Mouse (Mus musculus) bone marrow, adult 2 months (tissue): ENCODE measurements at regions not wholly inside any gene's neighbourhood (a gene's known extent, or its start where the extent isn't known, plus 50 kb on each side); places are given as distances from the start of the nearest gene placed in this dataset.

Experiments used
- CTCF ChIP-seq: fragments of 200-500 bp; IDR thresholded peaks from 2 replicates; pipeline ENCODE4 v1.5.1; 2011; ENCODE audit warnings: low read length, control low read depth; ENCODE audit not compliant: control insufficient read depth, insufficient read depth
- POLR2A ChIP-seq: fragments of 200-500 bp; IDR thresholded peaks from 2 replicates; pipeline ENCODE4 v1.6.1; 2011; ENCODE audit warnings: low read depth, mild to moderate bottlenecking, control low read depth, low read length, borderline replicate concordance; ENCODE audit not compliant: control insufficient read depth

- TF ChIP-seq POLR2A (no peak), CTCF (no peak)
Measured at GRCm38 (mm10) chr17:45859441-45859840, 125.8 kb upstream of the 1600014C23Rik start.
